Comparison of ENCODE assay signal across 26 mouse cellular contexts in the genomic region with DNA sequence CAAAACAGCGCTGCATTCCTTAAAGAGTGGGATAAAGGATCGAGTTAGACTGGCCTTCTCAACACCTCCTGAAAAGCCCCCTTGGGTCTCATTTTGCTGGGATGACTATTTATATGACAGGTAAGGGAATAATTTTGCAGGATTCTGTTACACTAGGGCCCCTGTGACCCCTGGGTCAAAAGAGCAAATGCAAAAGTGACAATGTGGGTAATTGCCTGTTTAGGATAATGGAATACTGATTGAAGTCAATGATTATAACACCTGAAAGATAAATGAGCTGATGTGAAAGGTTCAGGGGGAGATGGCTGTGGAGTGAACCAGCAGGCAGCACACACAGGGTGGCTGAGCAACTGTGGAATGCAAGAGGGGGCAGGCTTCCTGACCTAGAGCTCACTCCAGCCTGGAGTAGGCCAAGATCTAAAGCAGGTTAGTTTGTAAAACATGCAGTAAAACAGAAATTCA.
DNase-seq lines count a peak whose midpoint lies in the region; ATAC-seq and TF ChIP-seq lines count a peak whose summit lies in the region.
"Had no signal": no experiment of that assay in that cellular context is flagged by ENCODE, and none has a peak within 500 bp of the region (broad histone marks: within the 10 kb centered on the region; RNA-seq: fewer than 3 reads in every experiment).

No protein-coding gene starts in this region.

- no peak overlapping the region for H3K4me2 ChIP-seq in kidney, embryonic 15.5 days
- H3K4me2 ChIP-seq: embryonic facial prominence, embryonic 15.5 days; liver, embryonic 13.5 days; lung, embryonic 14.5 days; neural tube, embryonic 13.5 days had no signal

- DNase-seq in kidney, adult 2 months, result no peak
- peak; percentile 68 for DNase-seq in embryo, embryonic 11 days
- peak; percentile 75 for DNase-seq in hindlimb bud, embryonic 11.5 days (ENCODE audit: extremely low spot score, low read depth, low spot score)
- DNase-seq in mesoderm, embryonic 11.5 days (ENCODE audit: low read depth, low spot score), result peak; percentile 73
- no peak for DNase-seq in layer of hippocampus, adult 9-10 months (ENCODE audit: low spot score)
- DNase-seq in heart, postnatal 4 days, result no peak
- DNase-seq: adrenal gland, postnatal 36 days; cerebellum, adult 18-20 months; cerebellum, postnatal 25 days; forebrain, postnatal 0 days; gastrocnemius, postnatal 14 days; heart, adult 18-20 months; heart, postnatal 36 days; kidney, adult 11 months; liver, embryonic 13.5 days; lung, embryonic 14.5 days; lung, postnatal 36 days; right cerebral cortex, postnatal 14 days; spleen, adult 18-20 months; thymus, postnatal 25 days had no signal

- H3K27ac ChIP-seq in kidney, embryonic 15.5 days, result 0 out of 2 replicates have a peak overlapping the region, but pooled peaks have one; percentile 32
- no peak overlapping the region for H3K27ac ChIP-seq in kidney, adult 2 months (ENCODE audit: insufficient read depth, low read depth, low read length)
- H3K27ac ChIP-seq: embryonic facial prominence, embryonic 15.5 days; hindbrain, postnatal 0 days; liver, embryonic 13.5 days; midbrain, embryonic 10.5 days; neural tube, embryonic 13.5 days had no signal

- no peak for TF ChIP-seq POLR2A in kidney, adult 2 months (IDR thresholded peaks at IDR 0.05; ENCODE audit: low read depth, low read length)

- no peaks in the 10 kb centered on the region for H3K36me3 ChIP-seq in kidney, embryonic 15.5 days
- H3K36me3 ChIP-seq in kidney, adult 2 months (ENCODE audit: control insufficient read depth, insufficient read depth, low read length), result no peaks in the 10 kb centered on the region
- H3K36me3 ChIP-seq: embryonic facial prominence, embryonic 15.5 days; G1E; liver, embryonic 13.5 days; midbrain, embryonic 10.5 days; neural tube, embryonic 13.5 days had no signal

- no peak overlapping the region for H3K4me3 ChIP-seq in kidney, embryonic 15.5 days (replicated peaks)
- H3K4me3 ChIP-seq in kidney, adult 2 months (ENCODE audit: insufficient read depth, low read depth, low read length), result no peak overlapping the region
- H3K4me3 ChIP-seq: embryonic facial prominence, embryonic 15.5 days; liver, embryonic 13.5 days; midbrain, embryonic 10.5 days; neural tube, embryonic 13.5 days had no signal

- 40% methylated on average over 2 of the region's 2 CpGs for WGBS in kidney, embryonic 15.5 days
- WGBS in kidney, adult 2 months, result 79% methylated on average over 2 of the region's 2 CpGs

- no peaks in the 10 kb centered on the region for H3K27me3 ChIP-seq in kidney, embryonic 15.5 days
- H3K27me3 ChIP-seq in kidney, adult 2 months (replicated peaks; ENCODE audit: control insufficient read depth, insufficient read depth, low read length), result no peaks in the 10 kb centered on the region
- H3K27me3 ChIP-seq: embryonic facial prominence, embryonic 15.5 days; liver, embryonic 13.5 days; neural tube, embryonic 13.5 days had no signal

- H3K9me3 ChIP-seq in kidney, embryonic 15.5 days (replicated peaks), result no peaks in the 10 kb centered on the region
- H3K9me3 ChIP-seq: embryonic facial prominence, embryonic 15.5 days; G1E; liver, embryonic 13.5 days; midbrain, embryonic 10.5 days; neural tube, embryonic 13.5 days had no signal

- no peak overlapping the region for H3K9ac ChIP-seq in kidney, embryonic 15.5 days
- H3K9ac ChIP-seq: embryonic facial prominence, embryonic 15.5 days; forebrain, postnatal 0 days; liver, embryonic 13.5 days; lung, embryonic 14.5 days; neural tube, embryonic 13.5 days had no signal

- no peak for TF ChIP-seq CTCF in kidney, adult 2 months (conservative IDR thresholded peaks at IDR 0.05; ENCODE audit: insufficient read depth, insufficient read length, low read depth, low read length)

- peaks cover 11% of the 10 kb centered on the region for H3K4me1 ChIP-seq in kidney, embryonic 15.5 days
- H3K4me1 ChIP-seq in kidney, adult 2 months (ENCODE audit: control insufficient read depth, insufficient read depth, low read length), result no peaks in the 10 kb centered on the region
- H3K4me1 ChIP-seq: liver, embryonic 13.5 days had no signal

- peak; percentile 78 for ATAC-seq in kidney, embryonic 15.5 days (replicated peaks; ENCODE audit: low FRiP score)
- ATAC-seq: forebrain, postnatal 0 days; hindbrain, postnatal 0 days had no signal

Comparison
In these comparisons a context has a peak if more than half of its experiments do, and no peak if none do; other contexts are left out.
1. DNase-seq: peak in embryo, embryonic 11 days (single experiment), hindlimb bud, embryonic 11.5 days (single experiment) and mesoderm, embryonic 11.5 days (single experiment); none in kidney, adult 2 months (single experiment), layer of hippocampus, adult 9-10 months (single experiment) and heart, postnatal 4 days (single experiment).